Mouse (Mus musculus) spleen, postnatal 4 days (tissue): Measurements from ENCODE around the gene Insc.

Experiments
- DNase-seq, 2 experiments: peaks; one replicate each; pipeline ENCODE4 v3.0.0; 2022; ENCODE audit warnings: low spot score in 2 of 2

The Insc gene

GRCm38 (mm10) chr7:114762660-114763059, 19.2 kb downstream of the Insc start:
- no peak for DNase-seq

GRCm38 (mm10) chr7:114765273-114765672, 21.8 kb downstream of the Insc start:
- no peak for DNase-seq

GRCm38 (mm10) chr7:114766523-114766922, 23.0 kb downstream of the Insc start:
- DNase-seq, result no peak

- no peak for DNase-seq
Measured at GRCm38 (mm10) chr7:114768516-114768915, 25.0 kb downstream of the Insc start.

- no peak for DNase-seq
Measured at GRCm38 (mm10) chr7:114769041-114769440, 25.5 kb downstream of the Insc start.

GRCm38 (mm10) chr7:114770586-114770985, 27.1 kb downstream of the Insc start:
- DNase-seq, result no peak

GRCm38 (mm10) chr7:114771801-114772200, 28.3 kb downstream of the Insc start:
- DNase-seq, result no peak

- no peak for DNase-seq
Measured at GRCm38 (mm10) chr7:114773781-114774180, 30.3 kb downstream of the Insc start.

- no peak for DNase-seq
Measured at GRCm38 (mm10) chr7:114775856-114776255, 32.4 kb downstream of the Insc start.

- DNase-seq, result no peak
Measured at GRCm38 (mm10) chr7:114778156-114778770, 34.8 kb downstream of the Insc start.

GRCm38 (mm10) chr7:114779056-114779660, 35.7 kb downstream of the Insc start:
- no peak for DNase-seq

GRCm38 (mm10) chr7:114783291-114783690, 39.8 kb downstream of the Insc start:
- DNase-seq, result no peak

- DNase-seq, result no peak
Measured at GRCm38 (mm10) chr7:114791087-114791486, 47.6 kb downstream of the Insc start.

- DNase-seq, result no peak
Measured at GRCm38 (mm10) chr7:114792026-114792425, 48.5 kb downstream of the Insc start.

- DNase-seq, result no peak
Measured at GRCm38 (mm10) chr7:114794400-114794799, 50.9 kb downstream of the Insc start.

- DNase-seq, result no peak
Measured at GRCm38 (mm10) chr7:114802576-114802975, 59.1 kb downstream of the Insc start.

- DNase-seq, result no peak
Measured at GRCm38 (mm10) chr7:114805311-114805710, 61.8 kb downstream of the Insc start.

- no peak for DNase-seq
Measured at GRCm38 (mm10) chr7:114807343-114807742, 63.8 kb downstream of the Insc start.

- no peak for DNase-seq
Measured at GRCm38 (mm10) chr7:114808341-114808740, 64.8 kb downstream of the Insc start.

- DNase-seq, result peak; percentile 62 to 87
Measured at GRCm38 (mm10) chr7:114817291-114817806, 73.9 kb downstream of the Insc start.

GRCm38 (mm10) chr7:114817879-114818278, 74.4 kb downstream of the Insc start:
- no peak for DNase-seq

- no peak for DNase-seq
Measured at GRCm38 (mm10) chr7:114818351-114818750, 74.9 kb downstream of the Insc start.

- no peak for DNase-seq
Measured at GRCm38 (mm10) chr7:114818836-114819235, 75.3 kb downstream of the Insc start.
